Mouse (Mus musculus) brain, embryonic 18.5 days (tissue): ENCODE measurements around the gene Ptbp3.

Experiments
- DNase-seq: peaks from one replicate; pipeline ENCODE4 v3.0.0-alpha.2; 2012; ENCODE audit warnings: low read depth, low spot score

Gene Ptbp3

DNA sequence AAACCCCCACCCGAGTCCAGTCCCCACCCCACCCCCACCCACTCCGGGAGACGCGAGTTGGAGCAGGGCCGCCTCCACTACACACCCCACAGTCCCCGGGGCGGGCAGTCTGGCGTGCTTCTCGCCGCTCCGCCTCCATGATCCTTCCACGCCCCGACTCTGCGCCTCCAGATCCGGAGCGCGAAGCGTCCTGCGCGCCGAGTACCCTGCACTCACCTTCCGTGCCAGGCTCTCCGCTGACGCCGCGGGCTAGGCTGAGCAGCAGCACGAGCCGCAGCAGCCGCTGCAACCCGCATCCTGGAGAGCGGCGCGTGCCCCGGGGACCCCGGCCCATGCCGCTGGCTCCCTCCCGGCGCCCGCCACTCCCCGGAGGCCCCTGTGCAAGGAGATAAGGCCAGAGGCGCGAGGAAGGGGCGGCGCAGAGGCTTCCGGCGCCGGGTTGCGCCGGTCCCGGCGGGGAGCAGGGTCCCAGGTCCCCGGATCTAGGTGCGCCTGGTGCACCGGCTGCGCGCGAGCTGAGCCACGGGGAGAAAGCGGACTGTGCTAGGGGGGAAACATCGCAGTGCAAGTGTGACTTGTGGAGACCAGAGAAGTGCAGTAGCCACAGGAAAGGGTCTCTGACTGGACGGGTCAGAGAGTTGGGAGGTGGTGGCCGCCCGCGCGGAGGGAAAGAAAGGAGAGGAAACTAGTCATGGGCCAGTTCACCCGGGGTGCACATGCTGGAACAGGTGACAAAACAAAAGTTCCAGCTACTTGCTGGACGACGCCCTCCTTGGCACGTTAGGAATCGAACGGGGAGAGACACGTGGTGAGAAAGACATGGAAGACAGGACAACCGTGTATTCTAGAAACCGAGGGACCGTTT lies 110.9 kb downstream of the Ptbp3 start, which contains the start of gene Susd1:
TSS of gene Susd1 (minus strand) at position 644 of the 865 bp plus-strand sequence.
- DNase-seq, result no peak

- no peak for DNase-seq
These were observed 113.2 kb downstream of the Ptbp3 start for GRCm38 (mm10) chr4:59435951-59436350.

- no peak for DNase-seq
These were observed 115.1 kb downstream of the Ptbp3 start for GRCm38 (mm10) chr4:59434039-59434438.

DNA sequence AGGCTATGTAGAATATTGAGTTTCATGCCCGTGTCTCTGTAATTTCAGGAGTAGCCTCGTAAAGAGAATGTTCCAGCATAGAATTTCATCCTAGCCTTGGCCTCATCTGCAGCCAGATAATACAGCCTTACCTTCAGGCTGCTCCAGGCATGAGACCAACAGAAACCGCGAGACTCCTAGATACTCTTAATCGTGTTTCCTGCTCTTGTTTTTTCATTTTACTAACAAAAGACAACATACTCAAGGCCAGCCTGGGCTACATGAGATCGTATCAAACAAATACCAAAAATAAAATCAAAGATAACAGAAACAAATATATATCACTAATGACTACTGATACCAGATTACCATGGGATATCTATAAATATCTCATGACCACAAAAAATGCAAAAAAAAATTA lies 120.0 kb downstream of the Ptbp3 start:
- no peak for DNase-seq

DNA sequence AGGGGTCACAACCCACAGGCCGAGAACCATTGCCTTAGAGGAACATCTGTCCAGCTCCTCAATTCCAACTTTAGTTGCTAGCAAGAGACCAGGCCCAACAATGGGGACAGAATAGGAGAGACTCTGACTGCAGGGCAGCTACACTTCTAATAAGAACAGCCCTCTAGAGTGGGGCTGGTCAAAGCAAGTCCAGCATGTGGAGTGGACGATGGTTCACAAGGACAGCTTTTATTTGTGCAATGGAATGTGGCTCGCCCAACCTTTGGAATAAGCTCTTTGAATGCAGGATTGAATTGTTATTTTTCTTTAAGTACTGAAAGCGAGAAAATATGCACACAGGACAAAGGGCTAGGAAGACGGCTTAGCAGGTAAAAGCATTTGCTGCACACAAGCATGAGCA lies 122.7 kb downstream of the Ptbp3 start:
- DNase-seq, result no peak

DNA sequence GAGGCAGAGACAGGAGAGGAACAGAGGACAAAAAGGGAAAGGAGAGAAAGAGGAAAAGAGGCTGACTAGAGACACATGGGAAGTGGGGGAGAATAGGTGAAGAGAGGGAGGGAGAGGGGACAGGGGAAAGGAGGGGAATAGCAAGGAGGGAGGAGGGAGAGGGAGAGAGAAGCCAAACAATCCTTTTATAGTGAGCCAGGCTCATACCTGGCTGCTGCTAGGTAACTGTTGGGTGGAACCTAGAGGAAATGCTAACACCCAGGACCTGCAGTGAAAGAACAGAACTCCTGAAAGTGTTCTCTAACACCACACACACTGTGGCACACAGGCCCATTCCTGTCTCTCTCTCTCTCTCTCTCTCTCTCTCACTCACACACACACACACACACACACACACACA lies 126.4 kb downstream of the Ptbp3 start:
- DNase-seq, result no peak

GRCm38 (mm10) chr4:59422025-59422783 lies 127.0 kb downstream of the Ptbp3 start:
- no peak for DNase-seq
